ENCODE assay signal across 20 mouse cellular contexts in the genomic region with DNA sequence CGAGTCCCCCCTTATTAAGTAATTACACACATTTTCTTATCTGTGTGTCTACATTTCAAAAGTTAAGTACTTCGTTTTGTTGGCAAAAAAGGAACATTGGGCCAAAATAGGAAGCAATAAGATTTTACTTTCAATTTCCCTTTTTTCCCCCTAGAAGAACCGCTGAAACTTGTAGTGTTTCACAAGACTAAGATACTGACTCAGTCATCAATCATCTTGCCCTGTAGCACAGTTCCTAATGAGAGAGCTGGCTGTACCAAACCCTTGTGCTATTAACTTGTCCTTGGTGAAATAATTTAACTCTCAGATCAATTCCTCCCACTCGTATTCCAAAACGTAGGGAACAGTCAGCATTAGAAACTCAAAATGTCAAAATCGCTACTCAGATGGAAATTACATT.
DNase-seq lines count a peak whose midpoint lies in the region; ATAC-seq and TF ChIP-seq lines count a peak whose summit lies in the region.
"Had no signal": no experiment of that assay in that cellular context is flagged by ENCODE, and none has a peak within 500 bp of the region (broad histone marks: within the 10 kb centered on the region; RNA-seq: fewer than 3 reads in every experiment).

No protein-coding gene starts in this region.

- H3K27me3 ChIP-seq in liver, postnatal 0 days (ENCODE audit: insufficient read depth, low read length), result no peaks in the 10 kb centered on the region
- H3K27me3 ChIP-seq in liver, embryonic 11.5 days (replicated peaks; ENCODE audit: control insufficient read depth, insufficient read depth, low read length), result no peaks in the 10 kb centered on the region
- H3K27me3 ChIP-seq in MEL (ENCODE audit: control insufficient read depth in 1 of 2, insufficient read depth in 2 of 2, low read length in 2 of 2), result no peaks in the 10 kb centered on the region
- H3K27me3 ChIP-seq in midbrain, embryonic 11.5 days (ENCODE audit: control insufficient read depth, insufficient read depth, low read length), result no peaks in the 10 kb centered on the region
- H3K27me3 ChIP-seq in forebrain, embryonic 14.5 days (replicated peaks; ENCODE audit: control insufficient read depth, insufficient read depth, low read length), result no peaks in the 10 kb centered on the region
- H3K27me3 ChIP-seq: CH12.LX; embryonic facial prominence, embryonic 12.5 days; forebrain, embryonic 12.5 days; liver, embryonic 15.5 days; midbrain, embryonic 13.5 days; neural tube, embryonic 12.5 days had no signal

- no peak for ATAC-seq in liver, postnatal 0 days
- no peak for ATAC-seq in liver, embryonic 11.5 days (replicated peaks; ENCODE audit: low FRiP score)
- no peak for ATAC-seq in midbrain, embryonic 11.5 days (ENCODE audit: low FRiP score)
- no peak for ATAC-seq in forebrain, embryonic 14.5 days
- ATAC-seq: inflammation-experienced regulatory T-cells, adult 6 months; midbrain, embryonic 13.5 days had no signal

- TF ChIP-seq POLR2A in MEL (IDR thresholded peaks at IDR 0.05; ENCODE audit: control insufficient read depth in 1 of 2, insufficient read depth in 1 of 2, low read depth in 1 of 2, low read length in 2 of 2, poor library complexity in 1 of 2), result no peak

- no peak for DNase-seq in liver, postnatal 0 days
- no peak for DNase-seq in liver, embryonic 11.5 days (ENCODE audit: low spot score)
- peak; percentile 55 for DNase-seq in MEL (ENCODE audit: low read depth, low spot score)
- DNase-seq in fat pad, adult 2 months (ENCODE audit: extremely low read depth, low read depth, low spot score), result peak; percentile 74
- DNase-seq in skeletal muscle tissue, adult 2 months (ENCODE audit: low read depth, low spot score), result peak; percentile 34
- DNase-seq in midbrain, embryonic 11.5 days (ENCODE audit: low spot score, missing footprints), result no peak
- no peak for DNase-seq in urinary bladder, adult 18-20 months (ENCODE audit: low spot score in 2 of 2)
- DNase-seq in forebrain, embryonic 14.5 days (ENCODE audit: low spot score), result no peak
- DNase-seq: cerebellum, postnatal 25 days; gastrocnemius, adult 2 months; heart, postnatal 4 days; kidney, postnatal 10 days had no signal

- H3K4me2 ChIP-seq in liver, postnatal 0 days (ENCODE audit: low read depth, low read length), result 0 out of 2 replicates have a peak overlapping the region, but pooled peaks have one; percentile 9
- no peak overlapping the region for H3K4me2 ChIP-seq in liver, embryonic 11.5 days
- no peak overlapping the region for H3K4me2 ChIP-seq in midbrain, embryonic 11.5 days
- H3K4me2 ChIP-seq in forebrain, embryonic 14.5 days (ENCODE audit: low read length), result no peak overlapping the region
- H3K4me2 ChIP-seq: embryonic facial prominence, embryonic 12.5 days; forebrain, embryonic 12.5 days; heart, embryonic 11.5 days; liver, embryonic 15.5 days; midbrain, embryonic 13.5 days; neural tube, embryonic 12.5 days had no signal

- no peaks in the 10 kb centered on the region for H3K36me3 ChIP-seq in liver, postnatal 0 days (replicated peaks; ENCODE audit: insufficient read depth, low read length)
- no peaks in the 10 kb centered on the region for H3K36me3 ChIP-seq in liver, embryonic 11.5 days (ENCODE audit: control insufficient read depth, insufficient read depth, low read length)
- H3K36me3 ChIP-seq in MEL (ENCODE audit: control insufficient read depth in 1 of 2, insufficient read depth in 2 of 2, low read length in 2 of 2), result peaks cover 0 to 4% of the 10 kb centered on the region in 2 experiments; a peak in 1 of 4 replicates
- no peaks in the 10 kb centered on the region for H3K36me3 ChIP-seq in midbrain, embryonic 11.5 days (ENCODE audit: control insufficient read depth, insufficient read depth, low read length)
- no peaks in the 10 kb centered on the region for H3K36me3 ChIP-seq in forebrain, embryonic 14.5 days (ENCODE audit: control insufficient read depth, insufficient read depth, low read length)
- H3K36me3 ChIP-seq: embryonic facial prominence, embryonic 12.5 days; forebrain, embryonic 12.5 days; liver, embryonic 15.5 days; midbrain, embryonic 13.5 days; neural tube, embryonic 12.5 days had no signal

- H3K9ac ChIP-seq in liver, postnatal 0 days (replicated peaks), result no peak overlapping the region
- H3K9ac ChIP-seq in liver, embryonic 11.5 days (ENCODE audit: low read depth, low read length), result no peak overlapping the region
- H3K9ac ChIP-seq in MEL (ENCODE audit: control insufficient read depth, low read depth, low read length, poor library complexity, severe bottlenecking), result no peak overlapping the region
- no peak overlapping the region for H3K9ac ChIP-seq in midbrain, embryonic 11.5 days (ENCODE audit: low read length)
- H3K9ac ChIP-seq in forebrain, embryonic 14.5 days (ENCODE audit: low read length), result no peak overlapping the region
- H3K9ac ChIP-seq: embryonic facial prominence, embryonic 12.5 days; forebrain, embryonic 12.5 days; liver, embryonic 15.5 days; midbrain, embryonic 13.5 days; neural tube, embryonic 12.5 days had no signal

- TF ChIP-seq RAD21 in MEL (IDR thresholded peaks at IDR 0.05; ENCODE audit: low read depth, low read length), result no peak

- no peak for TF ChIP-seq CTCF in liver, postnatal 0 days (IDR thresholded peaks at IDR 0.05; ENCODE audit: low read depth)
- TF ChIP-seq CTCF in MEL (IDR thresholded peaks at IDR 0.05 in 2 of 3, conservative IDR thresholded peaks at IDR 0.05 in 1 of 3; ENCODE audit: control insufficient read depth in 1 of 3, insufficient read depth in 1 of 3, low read depth in 2 of 3, low read length in 3 of 3, poor library complexity in 1 of 3, severe bottlenecking in 1 of 3), result no peak

- no peak overlapping the region for H3K27ac ChIP-seq in liver, postnatal 0 days (ENCODE audit: low read depth)
- H3K27ac ChIP-seq in liver, embryonic 11.5 days (ENCODE audit: low read depth, low read length), result no peak overlapping the region
- H3K27ac ChIP-seq in MEL (ENCODE audit: control insufficient read depth, low read depth, low read length), result no peak overlapping the region
- H3K27ac ChIP-seq in midbrain, embryonic 11.5 days (ENCODE audit: low read depth, low read length), result no peak overlapping the region
- no peak overlapping the region for H3K27ac ChIP-seq in forebrain, embryonic 14.5 days (ENCODE audit: low read depth, low read length)
- H3K27ac ChIP-seq: embryonic facial prominence, embryonic 12.5 days; forebrain, embryonic 12.5 days; gastrocnemius, adult 2 months; liver, embryonic 15.5 days; midbrain, embryonic 13.5 days; neural tube, embryonic 12.5 days had no signal

- H3K4me3 ChIP-seq in liver, postnatal 0 days (ENCODE audit: low read depth, low read length), result no peak overlapping the region
- no peak overlapping the region for H3K4me3 ChIP-seq in liver, embryonic 11.5 days (ENCODE audit: low read depth, low read length)
- peak overlapping the region; percentile 15 to 56; a peak in 3 of 4 replicates for H3K4me3 ChIP-seq in MEL (ENCODE audit: control insufficient read depth in 1 of 2, insufficient read depth in 1 of 2, low read depth in 2 of 2, low read length in 2 of 2)
- no peak overlapping the region for H3K4me3 ChIP-seq in midbrain, embryonic 11.5 days (ENCODE audit: low read depth, low read length)
- H3K4me3 ChIP-seq in forebrain, embryonic 14.5 days (ENCODE audit: low read depth, low read length), result no peak overlapping the region
- H3K4me3 ChIP-seq: embryonic facial prominence, embryonic 12.5 days; forebrain, embryonic 12.5 days; gastrocnemius, adult 2 months; liver, embryonic 15.5 days; midbrain, embryonic 13.5 days; neural tube, embryonic 12.5 days had no signal

- no peak for TF ChIP-seq EP300 in liver, postnatal 0 days (IDR thresholded peaks at IDR 0.05; ENCODE audit: low read depth)
- TF ChIP-seq EP300 in MEL (IDR thresholded peaks at IDR 0.05; ENCODE audit: low read depth in 1 of 2, low read length in 2 of 2), result peak in 1 of 2 experiments; percentile 22; a peak in 1 of 4 replicates

- H3K79me2 ChIP-seq in MEL (ENCODE audit: control insufficient read depth, insufficient read depth, low read length, poor library complexity), result no peaks in the 10 kb centered on the region

- H3K4me1 ChIP-seq in liver, postnatal 0 days (ENCODE audit: insufficient read depth), result no peaks in the 10 kb centered on the region
- no peaks in the 10 kb centered on the region for H3K4me1 ChIP-seq in liver, embryonic 11.5 days (replicated peaks; ENCODE audit: control insufficient read depth, insufficient read depth, low read length)
- no peaks in the 10 kb centered on the region; a peak in 1 of 4 replicates for H3K4me1 ChIP-seq in MEL (ENCODE audit: control insufficient read depth in 1 of 2, insufficient read depth in 2 of 2, low read length in 2 of 2)
- no peaks in the 10 kb centered on the region for H3K4me1 ChIP-seq in midbrain, embryonic 11.5 days (ENCODE audit: control insufficient read depth, insufficient read depth, low read length)
- no peaks in the 10 kb centered on the region for H3K4me1 ChIP-seq in forebrain, embryonic 14.5 days (ENCODE audit: control insufficient read depth, insufficient read depth, low read length)
- H3K4me1 ChIP-seq: embryonic facial prominence, embryonic 12.5 days; forebrain, embryonic 12.5 days; liver, embryonic 15.5 days; midbrain, embryonic 13.5 days; neural tube, embryonic 12.5 days had no signal

- 44% methylated on average over 6 of the region's 6 CpGs for WGBS in liver, postnatal 0 days (ENCODE audit: insufficient replicate concordance)
- 67% methylated on average over 6 of the region's 6 CpGs for WGBS in liver, embryonic 11.5 days
- WGBS in midbrain, embryonic 11.5 days, result 91% methylated on average over 6 of the region's 6 CpGs
- 82% methylated on average over 6 of the region's 6 CpGs for WGBS in forebrain, embryonic 14.5 days

- H3K9me3 ChIP-seq in liver, postnatal 0 days (ENCODE audit: low read length), result no peaks in the 10 kb centered on the region
- H3K9me3 ChIP-seq in liver, embryonic 11.5 days (ENCODE audit: control insufficient read depth, low read length), result no peaks in the 10 kb centered on the region
- no peaks in the 10 kb centered on the region for H3K9me3 ChIP-seq in MEL (replicated peaks; ENCODE audit: insufficient read depth, low read length)
- no peaks in the 10 kb centered on the region for H3K9me3 ChIP-seq in midbrain, embryonic 11.5 days (ENCODE audit: control insufficient read depth, low read length)
- no peaks in the 10 kb centered on the region for H3K9me3 ChIP-seq in forebrain, embryonic 14.5 days (replicated peaks; ENCODE audit: control insufficient read depth, low read length)
- H3K9me3 ChIP-seq: embryonic facial prominence, embryonic 12.5 days; forebrain, embryonic 12.5 days; liver, embryonic 15.5 days; midbrain, embryonic 13.5 days; neural tube, embryonic 12.5 days had no signal

TF ChIP-seq in MEL, 35 proteins besides CTCF, POLR2A, EP300 and RAD21:
- TF ChIP-seq TBP (IDR thresholded peaks at IDR 0.05; ENCODE audit: low read depth, low read length) (no peak), ETS1 (IDR thresholded peaks at IDR 0.05; ENCODE audit: low read depth, low read length) (peak; percentile 34; the same call in 1 of the 2 replicates), E2F4 (IDR thresholded peaks at IDR 0.05; ENCODE audit: borderline replicate concordance, low read depth, low read length) (no peak), USF1 (IDR thresholded peaks at IDR 0.05; ENCODE audit: low read depth, low read length) (no peak)

Comparison
In these comparisons a context has a peak if more than half of its experiments do, and no peak if none do; other contexts are left out.
1. DNase-seq: peak in MEL (single experiment), fat pad, adult 2 months (single experiment) and skeletal muscle tissue, adult 2 months (single experiment); none in liver, postnatal 0 days (single experiment), liver, embryonic 11.5 days (single experiment), midbrain, embryonic 11.5 days (single experiment), urinary bladder, adult 18-20 months (0 of 2) and forebrain, embryonic 14.5 days (single experiment).
2. H3K4me3 ChIP-seq: peak in MEL (2 of 2); none in liver, postnatal 0 days (single experiment), liver, embryonic 11.5 days (single experiment), midbrain, embryonic 11.5 days (single experiment) and forebrain, embryonic 14.5 days (single experiment).